Mouse (Mus musculus) forebrain, embryonic 12.5 days (tissue): ENCODE results near the gene Cks1b. TPM values are rescaled to one million over a fixed set of nuclear protein-coding genes. Genes with fewer than 3 reads are reported as not detected.

Source experiments
- ATAC-seq: fragments of 200-750 bp; cut with Nextera tagmentation; 2 replicates; pipeline ENCODE4 v1.8.0; 2017; ENCODE audit warnings: moderate TSS enrichment; ENCODE audit not compliant: low FRiP score
- H3K27ac ChIP-seq: fragments of 300-500 bp; sonication (generic); 2 replicates; pipeline ENCODE4 v1.5.1; 2016; ENCODE audit warnings: mild to moderate bottlenecking
- H3K27me3 ChIP-seq: fragments of 300-500 bp; sonication (generic); 2 replicates; pipeline ENCODE4 v1.6.1; 2016; ENCODE audit warnings: mild to moderate bottlenecking
- H3K36me3 ChIP-seq: fragments of 300-500 bp; sonication (generic); replicated peaks from 2 replicates; pipeline ENCODE4 v1.6.1; 2016; ENCODE audit warnings: mild to moderate bottlenecking
- H3K4me1 ChIP-seq: fragments of 300-500 bp; sonication (generic); 2 replicates; pipeline ENCODE4 v1.6.1; 2016
- H3K4me2 ChIP-seq: fragments of 300-500 bp; sonication (generic); 2 replicates; pipeline ENCODE4 v1.6.1; 2016; ENCODE audit warnings: mild to moderate bottlenecking, moderate library complexity
- H3K4me3 ChIP-seq: fragments of 300-500 bp; sonication (generic); replicated peaks from 2 replicates; pipeline ENCODE4 v1.5.1; 2016; ENCODE audit warnings: mild to moderate bottlenecking
- H3K9ac ChIP-seq: fragments of 300-500 bp; sonication (generic); 2 replicates; pipeline ENCODE4 v1.6.1; 2016; ENCODE audit warnings: mild to moderate bottlenecking
- H3K9me3 ChIP-seq: fragments of 300-500 bp; sonication (generic); 2 replicates; pipeline ENCODE4 v1.6.1; 2016
- WGBS: fragments of 180-500 bp; shearing (Covaris S2); methylation state at CpG from one replicate; pipeline ENCODE4 v1.1.7; 2016; 5-methylcytosine and 5-hydroxymethylcytosine counted together
- polyA plus RNA-seq: library from polyadenylated mRNA; unstranded; fragments of >200 nt; fragmentation: Nextera tagmentation; extraction: Ambion mirVana; gene quantifications from 2 replicates; pipeline ENCODE4 v1.2.1, GENCODE M21; 2016

Gene Cks1b
- polyA plus RNA-seq, 1 experiment from 2014 or later = 395 TPM

DNA sequence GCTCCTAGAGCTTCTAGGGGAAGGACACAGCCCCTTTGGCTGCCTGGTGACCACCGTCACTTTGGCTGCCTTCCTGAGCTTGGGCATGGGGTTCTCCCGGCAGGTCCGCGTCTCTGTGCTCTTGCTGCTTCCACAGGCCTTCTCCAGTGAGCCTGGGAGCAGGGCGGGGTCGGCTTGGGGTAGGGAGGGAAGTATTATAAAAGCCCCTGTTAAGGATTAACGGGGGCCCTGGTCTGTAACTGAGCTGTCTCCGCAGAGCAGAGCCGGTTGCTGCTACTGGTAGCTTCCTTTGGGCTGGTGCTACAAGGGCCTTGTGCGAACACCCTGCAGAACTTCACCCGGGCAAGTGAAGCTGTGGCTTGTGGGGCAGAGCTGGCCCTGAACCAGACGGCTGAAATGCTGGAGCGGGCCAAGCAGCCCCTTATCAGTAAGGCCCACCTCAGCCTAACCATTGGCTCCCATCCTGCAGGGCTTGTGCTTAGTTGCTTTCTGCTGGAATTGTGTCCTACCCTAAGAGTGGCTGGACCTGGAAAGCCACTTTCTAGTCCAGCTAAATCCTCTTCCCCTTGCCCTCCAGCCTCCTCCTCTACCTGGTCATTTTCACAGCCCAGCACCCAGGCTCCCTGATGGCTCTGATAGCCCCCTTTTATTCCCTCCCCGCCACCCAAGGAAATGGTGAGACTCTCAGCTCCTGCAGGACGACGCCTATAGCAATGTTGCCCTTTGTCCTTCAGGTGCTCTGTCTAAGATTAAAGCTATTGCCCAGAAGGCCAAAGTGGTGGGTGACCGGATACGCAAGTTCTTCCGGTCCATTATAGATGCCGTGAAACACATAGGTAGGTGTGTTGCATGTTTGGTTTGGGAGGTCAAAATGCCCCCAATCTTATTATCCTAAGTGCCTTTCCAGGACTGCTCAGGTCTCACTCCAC, 52.4 kb downstream of the Cks1b start:
- Histone ChIP-seq H3K9me3 (no peaks in the 10 kb centered on the region), H3K4me3 (no peak overlapping the region)

More for the DNA sequence above, 52.4 kb downstream of the Cks1b start:
- Histone ChIP-seq H3K4me1 (peaks cover 5% of the 10 kb centered on the region; the same call in 1 of the 2 replicates), H3K4me2 (no peak overlapping the region), H3K9ac (no peak overlapping the region), H3K36me3 (no peaks in the 10 kb centered on the region), H3K27me3 (0 out of 2 replicates have a peak, but pooled peaks cover 10% of the 10 kb centered on the region), H3K27ac (no peak overlapping the region)
- no peak for ATAC-seq
- 79% methylated on average over 20 of the region's 20 CpGs for WGBS

Other genes with a start within 250 kb of the Cks1b start
- 89.7 and 94.4 TPM in 2 replicates for gene Scamp3, start 240.9 kb downstream of the Cks1b start, polyA plus RNA-seq
- gene Fam189b, start 235.2 kb downstream of the Cks1b start, polyA plus RNA-seq = 25.6 and 26.3 TPM in 2 replicates
- gene Gba, start 215.5 kb downstream of the Cks1b start, polyA plus RNA-seq = 34.3 and 37.4 TPM in 2 replicates
- 95.1 and 97.9 TPM in 2 replicates for gene Thbs3, start 203.2 kb downstream of the Cks1b start, polyA plus RNA-seq
- gene Mtx1, start 191.3 kb downstream of the Cks1b start, polyA plus RNA-seq = 185 and 194 TPM in 2 replicates
- gene Muc1, start 189.3 kb downstream of the Cks1b start, polyA plus RNA-seq = 3.8 and 4.7 TPM in 2 replicates
- gene Krtcap2, start 172.4 kb downstream of the Cks1b start, polyA plus RNA-seq = 249 and 252 TPM in 2 replicates
- gene Trim46, start 172.1 kb downstream of the Cks1b start, polyA plus RNA-seq = 25.1 and 26.6 TPM in 2 replicates
- gene Dpm3, start 159.0 kb downstream of the Cks1b start, polyA plus RNA-seq = 79.1 and 84.3 TPM in 2 replicates
- 28.6 and 29.7 TPM in 2 replicates for gene Slc50a1, start 147.8 kb downstream of the Cks1b start, polyA plus RNA-seq
- 9.7 and 12.6 TPM in 2 replicates for gene Efna1, start 137.2 kb downstream of the Cks1b start, polyA plus RNA-seq
- gene Efna3, start 95.4 kb downstream of the Cks1b start, polyA plus RNA-seq = 11.9 and 14.9 TPM in 2 replicates
- gene Efna4, start 80.4 kb downstream of the Cks1b start, polyA plus RNA-seq = 17.1 and 20.0 TPM in 2 replicates
- 22.7 and 28.2 TPM in 2 replicates for gene Adam15, start 68.4 kb downstream of the Cks1b start, polyA plus RNA-seq
- 0.13 and 0.22 TPM in 2 replicates for gene Dcst2, start 56.4 kb downstream of the Cks1b start, polyA plus RNA-seq
- 0.36 and 0.54 TPM in 2 replicates for gene Dcst1, start 53.1 kb downstream of the Cks1b start, polyA plus RNA-seq
- 0.45 and 0.62 TPM in 2 replicates for gene Zbtb7b, start 23.6 kb downstream of the Cks1b start, polyA plus RNA-seq
- gene Lenep, start 15.6 kb downstream of the Cks1b start, polyA plus RNA-seq = 0.24 and 2.0 TPM in 2 replicates
- 32.2 and 33.1 TPM in 2 replicates for gene Flad1, start 6.5 kb downstream of the Cks1b start, polyA plus RNA-seq
- 28.4 and 30.9 TPM in 2 replicates for gene Shc1, start 60 bp upstream of the Cks1b start, polyA plus RNA-seq
- gene Pygo2, start 11.8 kb upstream of the Cks1b start, polyA plus RNA-seq = 47.2 and 48.8 TPM in 2 replicates
- gene Pbxip1, start 18.3 kb upstream of the Cks1b start, polyA plus RNA-seq = 14.4 and 14.7 TPM in 2 replicates
- gene Pmvk, start 36.2 kb upstream of the Cks1b start, polyA plus RNA-seq = 65.6 and 66.1 TPM in 2 replicates
- 2.0 and 2.3 TPM in 2 replicates for gene Kcnn3, start 101.8 kb upstream of the Cks1b start, polyA plus RNA-seq